Mouse (Mus musculus) CH12F3 (cell line): ENCODE measurements around the gene Fkbp9.

Source experiments
- in situ Hi-C: fragments of 300-500 bp; cut with MboI; formaldehyde crosslinking; loops from 2 replicates; pipeline ENCODE4 v1.14.3; 2020; ENCODE audit warnings: low sequenced_read_pairs

Gene Fkbp9

DNA sequence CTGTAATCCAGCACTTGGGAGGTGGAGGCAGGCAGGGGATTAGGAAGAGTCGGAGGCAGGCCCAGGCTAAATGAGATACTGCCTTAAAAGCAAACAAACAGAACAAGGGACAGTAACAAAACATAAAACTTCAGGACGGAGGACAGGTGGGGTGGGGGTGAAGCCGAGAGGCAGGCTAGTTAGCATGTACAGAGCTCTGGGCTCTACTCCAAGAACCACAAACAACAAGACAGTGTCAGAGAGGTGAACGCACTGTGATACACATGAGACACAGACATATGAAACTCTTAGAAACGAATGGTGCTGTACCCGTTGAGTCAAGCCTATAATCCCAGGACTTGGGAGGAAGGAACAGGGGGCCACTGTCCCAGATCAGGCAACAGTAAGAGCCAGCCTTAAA, 72.0 kb downstream of the Fkbp9 start:
- in situ Hi-C loops = no loop called here

GRCm38 (mm10) chr6:56904330-56904729, 72.5 kb downstream of the Fkbp9 start:
- in situ Hi-C loops = no loop called here

DNA sequence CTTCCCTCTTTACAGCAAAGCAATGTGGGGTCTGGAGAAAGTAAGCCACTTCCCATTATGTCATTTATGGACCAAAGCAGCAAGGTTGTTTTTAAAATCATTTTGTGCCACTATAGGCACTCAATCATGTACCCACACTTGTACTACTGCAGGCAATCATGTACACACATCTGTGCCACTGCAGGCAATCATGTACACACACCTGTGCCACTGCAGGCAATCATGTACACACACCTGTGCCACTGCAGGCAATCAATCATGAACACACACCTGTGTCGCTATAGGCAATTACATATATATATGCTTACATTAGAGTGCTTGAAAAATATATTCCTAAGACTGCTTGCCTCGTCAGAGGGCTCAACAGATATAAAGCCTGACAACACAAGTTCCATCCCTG, 73.1 kb downstream of the Fkbp9 start:
- in situ Hi-C loops = no loop called here

- in situ Hi-C loops = no loop called here
Measured at GRCm38 (mm10) chr6:56905486-56905885, 73.6 kb downstream of the Fkbp9 start.

GRCm38 (mm10) chr6:56906121-56906846, 74.4 kb downstream of the Fkbp9 start:
- in situ Hi-C loops = no loop called here

DNA sequence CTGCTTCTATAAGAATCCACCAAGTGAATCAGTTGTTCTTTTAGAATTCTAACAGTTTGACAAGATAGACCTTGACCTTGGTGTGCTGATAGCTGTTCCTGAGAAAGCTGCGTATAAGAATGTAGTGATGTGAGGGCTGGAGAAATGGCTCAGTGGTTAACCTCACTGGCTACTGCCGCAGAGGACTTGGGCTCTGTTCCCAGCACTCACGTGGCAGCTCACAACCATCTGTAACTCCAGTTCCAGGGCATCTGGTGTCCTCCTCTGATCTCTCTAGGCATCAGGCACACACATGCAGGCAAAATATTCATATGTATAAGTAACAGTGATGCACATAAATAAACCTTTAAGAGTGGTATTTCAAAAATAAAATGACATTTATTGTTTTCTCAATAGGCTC, 76.1 kb downstream of the Fkbp9 start:
- in situ Hi-C loops = no loop called here

GRCm38 (mm10) chr6:56908397-56908796, 76.5 kb downstream of the Fkbp9 start:
- in situ Hi-C loops = no loop called here

DNA sequence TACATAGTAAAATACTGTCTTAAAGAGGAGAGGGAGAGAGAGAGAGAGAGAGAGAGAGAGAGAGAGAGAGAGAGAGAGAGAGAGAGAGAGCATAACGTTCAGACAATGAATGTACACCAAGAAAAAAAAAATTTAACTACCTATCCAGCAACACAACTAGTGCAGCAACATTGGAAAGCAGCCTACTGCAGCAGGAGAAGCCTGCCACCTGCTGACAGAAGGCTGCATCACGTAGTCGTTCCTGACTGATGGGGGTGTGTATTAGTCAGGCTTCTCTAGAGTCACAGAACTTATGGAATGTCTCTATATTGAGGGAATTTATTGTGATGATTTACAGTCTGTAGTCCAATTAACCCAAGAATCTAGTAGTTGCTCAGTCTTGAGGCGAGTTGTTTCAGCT, 77.1 kb downstream of the Fkbp9 start:
- in situ Hi-C loops = no loop called here

GRCm38 (mm10) chr6:56910910-56911309, 79.1 kb downstream of the Fkbp9 start:
- in situ Hi-C loops = no loop called here

- in situ Hi-C loops = no loop called here
Measured at GRCm38 (mm10) chr6:56913092-56913858, 81.4 kb downstream of the Fkbp9 start.

- in situ Hi-C loops = no loop called here
Measured at GRCm38 (mm10) chr6:56916279-56916678, 84.4 kb downstream of the Fkbp9 start.

DNA sequence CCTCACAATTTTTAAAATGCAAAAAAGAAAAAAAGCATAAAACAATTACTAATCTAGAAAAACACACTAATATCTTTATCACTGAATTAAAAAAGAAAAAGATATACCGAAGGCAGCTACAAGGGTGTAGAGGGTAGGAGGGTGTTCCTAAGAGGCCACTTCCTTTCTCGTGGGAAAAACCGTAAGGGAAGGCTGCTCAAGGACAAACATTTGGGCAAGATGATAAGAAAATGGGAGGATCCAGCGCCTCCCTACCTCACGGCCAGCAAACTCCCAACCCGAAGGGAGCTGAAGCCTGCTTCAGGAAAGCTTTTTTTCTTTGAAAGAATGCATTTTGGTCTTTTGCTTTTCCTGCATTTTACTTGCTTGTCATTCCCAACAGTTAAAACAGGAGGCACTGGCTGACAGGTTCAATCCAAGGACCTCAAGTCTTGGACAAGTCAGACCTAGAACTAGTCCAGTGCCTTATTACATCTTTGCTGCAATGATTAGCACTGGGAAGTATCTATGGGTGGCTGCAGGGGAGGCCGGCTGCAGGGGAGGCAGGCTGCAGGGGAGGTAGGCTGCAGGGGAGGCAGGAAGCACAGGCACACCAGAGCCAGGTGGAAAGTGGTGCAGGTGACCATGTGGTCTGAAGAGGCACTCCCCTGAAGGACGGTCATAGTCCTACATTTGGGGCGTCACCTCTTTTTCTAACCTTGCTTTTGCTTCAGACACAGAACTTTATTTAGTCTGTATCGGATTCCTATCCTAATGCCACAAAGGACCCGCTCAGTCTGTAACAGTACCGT, 85.9 kb downstream of the Fkbp9 start:
- in situ Hi-C loops = no loop called here

GRCm38 (mm10) chr6:56919330-56920044, 87.6 kb downstream of the Fkbp9 start:
- in situ Hi-C loops = loop anchor here (10.0 kb wide), 1 partner anchor 115 kb away; no protein-coding TSS in a partner anchor

GRCm38 (mm10) chr6:56920222-56921092, 88.6 kb downstream of the Fkbp9 start:
- in situ Hi-C loops = loop anchor here (10.0 kb wide), 1 partner anchor 116 kb away; no protein-coding TSS in a partner anchor

GRCm38 (mm10) chr6:56923331-56923725, 91.5 kb downstream of the Fkbp9 start:
- in situ Hi-C loops = loop anchor here (10.0 kb wide), 1 partner anchor 119 kb away; no protein-coding TSS in a partner anchor

- in situ Hi-C loops = loop anchor here (10.0 kb wide), 1 partner anchor 119 kb away; no protein-coding TSS in a partner anchor
Measured at GRCm38 (mm10) chr6:56923726-56924707, 92.2 kb downstream of the Fkbp9 start, which contains the start of the genes Nt5c3 and Vmn1r4. Gene Nt5c3, minus strand, starts transcription at chr6:56923932. Gene Vmn1r4, plus strand, starts transcription at chr6:56924015.
